Comparison of ENCODE assay signal across 17 mouse cellular contexts in genomic region chr9:44188223-44188622, GRCm38 (mm10). TPM values are rescaled to one million over a fixed set of nuclear protein-coding genes. Genes with fewer than 3 reads are reported as not detected.
DNase-seq lines count a peak whose midpoint lies in the region; ATAC-seq and TF ChIP-seq lines count a peak whose summit lies in the region.
"Had no signal": no experiment of that assay in that cellular context is flagged by ENCODE, and none has a peak within 500 bp of the region (broad histone marks: within the 10 kb centered on the region; RNA-seq: fewer than 3 reads in every experiment).

No protein-coding gene starts in this region.

- TF ChIP-seq POLR2A in brain, embryonic 14.5 days (IDR thresholded peaks at IDR 0.05; ENCODE audit: borderline replicate concordance, extremely low read depth, insufficient read depth, insufficient read length, poor library complexity, severe bottlenecking): no peak

- H3K27me3 ChIP-seq in forebrain, embryonic 12.5 days: no peaks in the 10 kb centered on the region
- H3K27me3 ChIP-seq in forebrain, embryonic 10.5 days (ENCODE audit: poor library complexity, severe bottlenecking): no peaks in the 10 kb centered on the region
- H3K27me3 ChIP-seq: intestine, embryonic 15.5 days; limb, embryonic 15.5 days; lung, embryonic 15.5 days had no signal

- TF ChIP-seq CTCF in brain, embryonic 14.5 days (IDR thresholded peaks at IDR 0.05; ENCODE audit: borderline replicate concordance, extremely low read depth, insufficient read depth, insufficient read length): no peak

- H3K4me1 ChIP-seq in forebrain, embryonic 12.5 days: peaks cover 9% of the 10 kb centered on the region; the same call in 1 of the 2 replicates
- H3K4me1 ChIP-seq in forebrain, embryonic 10.5 days: peaks cover 5% of the 10 kb centered on the region
- H3K4me1 ChIP-seq: intestine, embryonic 15.5 days; limb, embryonic 15.5 days; lung, embryonic 15.5 days had no signal

- DNase-seq in forebrain, embryonic 10.5 days (ENCODE audit: extremely low spot score, low spot score): no peak
- peak; percentile 20 to 45 for DNase-seq in layer of hippocampus, adult 18-20 months (ENCODE audit: low spot score in 2 of 2)
- DNase-seq in layer of hippocampus, adult 9-11 months: no peak
- peak; percentile 84 for DNase-seq in brain, embryonic 14.5 days (ENCODE audit: low read depth)
- peak; percentile 30 to 54 for DNase-seq in left cerebral cortex, postnatal 25 days (ENCODE audit: low spot score in 2 of 2)
- DNase-seq in gastrocnemius, postnatal 36 days: no peak
- no peak for DNase-seq in cerebellum, adult 9-10 months
- DNase-seq: cerebellum, adult 9-11 months; thymus, adult 2 months had no signal

- no peak overlapping the region for H3K9ac ChIP-seq in forebrain, embryonic 12.5 days
- H3K9ac ChIP-seq: intestine, embryonic 15.5 days; limb, embryonic 15.5 days; lung, embryonic 15.5 days had no signal

- H3K4me2 ChIP-seq in forebrain, embryonic 12.5 days: no peak overlapping the region
- H3K4me2 ChIP-seq: intestine, embryonic 15.5 days; limb, embryonic 15.5 days; lung, embryonic 15.5 days had no signal

- 0 out of 2 replicates have a peak, but pooled peaks cover 3% of the 10 kb centered on the region for H3K36me3 ChIP-seq in forebrain, embryonic 12.5 days (replicated peaks)
- peaks cover 9% of the 10 kb centered on the region for H3K36me3 ChIP-seq in forebrain, embryonic 10.5 days (replicated peaks)
- H3K36me3 ChIP-seq: intestine, embryonic 15.5 days; limb, embryonic 15.5 days; lung, embryonic 15.5 days had no signal

- intact Hi-C loops in left cerebral cortex, postnatal 25 days (cut with DNase I): loop anchor here (10.0 kb wide), 1 partner anchor 47 kb away; the partner anchor contains the start of gene Cbl
- intact Hi-C loops in gastrocnemius, postnatal 36 days (cut with DNase I): no loop called here

- ATAC-seq in forebrain, embryonic 12.5 days (ENCODE audit: low FRiP score): no peak
- ATAC-seq: intestine, embryonic 15.5 days had no signal

- 60% methylated on average over 12 of the region's 12 CpGs for WGBS in forebrain, embryonic 12.5 days
- WGBS in forebrain, embryonic 10.5 days: 86% methylated on average over 12 of the region's 12 CpGs

- H3K4me3 ChIP-seq in forebrain, embryonic 12.5 days (replicated peaks): no peak overlapping the region
- H3K4me3 ChIP-seq in forebrain, embryonic 10.5 days: no peak overlapping the region
- H3K4me3 ChIP-seq: intestine, embryonic 15.5 days; limb, embryonic 15.5 days; lung, embryonic 15.5 days had no signal

- peak overlapping the region; percentile 43; the same call in 1 of the 2 replicates for H3K27ac ChIP-seq in forebrain, embryonic 12.5 days
- H3K27ac ChIP-seq in forebrain, embryonic 10.5 days: no peak overlapping the region
- H3K27ac ChIP-seq: intestine, embryonic 15.5 days; limb, embryonic 15.5 days; lung, embryonic 15.5 days had no signal

- H3K9me3 ChIP-seq in forebrain, embryonic 12.5 days: no peaks in the 10 kb centered on the region
- no peaks in the 10 kb centered on the region for H3K9me3 ChIP-seq in forebrain, embryonic 10.5 days
- H3K9me3 ChIP-seq: intestine, embryonic 15.5 days; limb, embryonic 15.5 days; lung, embryonic 15.5 days had no signal

RNA-seq across cellular contexts. Expression of gene Cbl, which starts 45.6 kb away (rescaled TPM):
- polyA plus RNA-seq in forebrain, embryonic 12.5 days (2016; fragmentation: Nextera tagmentation; extraction: Ambion mirVana): 28.7 and 34.3 TPM in 2 replicates
- 21.3 and 23.8 TPM in 2 replicates for polyA plus RNA-seq in forebrain, embryonic 10.5 days (2016; fragmentation: Nextera tagmentation; extraction: Ambion mirVana)
- total RNA-seq in layer of hippocampus, adult 18-20 months (2021): 10 to 100 TPM; 59.8 to 66.3 TPM
- 24.5 and 30.7 TPM in 2 replicates for polyA plus RNA-seq in brain, embryonic 14.5 days (2012; rRNA removed)
- total RNA-seq in left cerebral cortex, postnatal 25 days (2021): 10 to 100 TPM; 53.4 to 54.2 TPM
- 10 to 100 TPM in 1 of 2 experiments, 1 to 10 TPM in 1; 7.8 to 10.4 TPM for total RNA-seq in gastrocnemius, postnatal 36 days (2021)

RNA-seq across cellular contexts. Expression of gene Ccdc153, which starts 52.3 kb away (rescaled TPM):
- not detected in 2 replicates for polyA plus RNA-seq in forebrain, embryonic 12.5 days (2016; fragmentation: Nextera tagmentation; extraction: Ambion mirVana)
- not detected in 2 replicates for polyA plus RNA-seq in forebrain, embryonic 10.5 days (2016; fragmentation: Nextera tagmentation; extraction: Ambion mirVana)
- 1 to 10 TPM; 4.7 to 6.1 TPM for total RNA-seq in layer of hippocampus, adult 18-20 months (2021)
- 0.15 TPM in 1 of 2 replicates, not detected in the other for polyA plus RNA-seq in brain, embryonic 14.5 days (2012; rRNA removed)
- total RNA-seq in left cerebral cortex, postnatal 25 days (2021): 1 to 10 TPM; 1.3 to 2.0 TPM
- total RNA-seq in gastrocnemius, postnatal 36 days (2021): not detected
- total RNA-seq: ES-E14; gastrocnemius, adult 8-10 months had no signal
- polyA plus RNA-seq: heart, embryonic 14.5 days; intestine, embryonic 15.5 days; limb, embryonic 15.5 days; spleen, adult 2 months had no signal

RNA-seq across cellular contexts. Expression of gene Mcam, which starts 54.0 kb away (rescaled TPM):
- 13.4 and 14.2 TPM in 2 replicates for polyA plus RNA-seq in forebrain, embryonic 12.5 days (2016; fragmentation: Nextera tagmentation; extraction: Ambion mirVana)
- polyA plus RNA-seq in forebrain, embryonic 10.5 days (2016; fragmentation: Nextera tagmentation; extraction: Ambion mirVana): 10.1 and 11.4 TPM in 2 replicates
- total RNA-seq in layer of hippocampus, adult 18-20 months (2021): 10 to 100 TPM in 1 of 2 experiments, 1 to 10 TPM in 1; 7.9 to 11.3 TPM
- polyA plus RNA-seq in brain, embryonic 14.5 days (2012; rRNA removed): 28.5 and 28.9 TPM in 2 replicates
- total RNA-seq in left cerebral cortex, postnatal 25 days (2021): 10 to 100 TPM; 13.2 to 14.8 TPM
- 10 to 100 TPM; 24.2 to 31.2 TPM for total RNA-seq in gastrocnemius, postnatal 36 days (2021)

Comparison
In these comparisons a context has a peak if more than half of its experiments do, and no peak if none do; other contexts are left out.
1. DNase-seq: peak in layer of hippocampus, adult 18-20 months (2 of 2), brain, embryonic 14.5 days (single experiment) and left cerebral cortex, postnatal 25 days (2 of 2); none in forebrain, embryonic 10.5 days (single experiment), layer of hippocampus, adult 9-11 months (single experiment), gastrocnemius, postnatal 36 days (0 of 2) and cerebellum, adult 9-10 months (single experiment).
2. RNA of gene Cbl, which starts 45.6 kb away (total RNA-seq): 59.8 to 66.3 TPM in layer of hippocampus, adult 18-20 months and 53.4 to 54.2 TPM in left cerebral cortex, postnatal 25 days; 7.8 to 10.4 TPM in gastrocnemius, postnatal 36 days; every median in the first group is over 4 times any median in the second.